Mouse (Mus musculus) CD4-positive, CD25-positive, alpha-beta regulatory T cell, adult 4 months (primary cell): ENCODE results near the gene Slc9a1. TPM values are rescaled to one million over a fixed set of nuclear protein-coding genes. Genes with fewer than 3 reads are reported as not detected.

Source experiments
- ATAC-seq: one replicate; pipeline ENCODE4 v1.8.0; 2017
- polyA plus RNA-seq, 2 experiments: library from polyadenylated mRNA; unstranded; fragments of 100-300 nt; shearing (Covaris generic); gene quantifications; one replicate each; pipeline ENCODE4 v1.2.1; 2017

Slc9a1 gene
- polyA plus RNA-seq, 2 experiments from 2014 or later, result 9.9 to 19.4 TPM

DNA sequence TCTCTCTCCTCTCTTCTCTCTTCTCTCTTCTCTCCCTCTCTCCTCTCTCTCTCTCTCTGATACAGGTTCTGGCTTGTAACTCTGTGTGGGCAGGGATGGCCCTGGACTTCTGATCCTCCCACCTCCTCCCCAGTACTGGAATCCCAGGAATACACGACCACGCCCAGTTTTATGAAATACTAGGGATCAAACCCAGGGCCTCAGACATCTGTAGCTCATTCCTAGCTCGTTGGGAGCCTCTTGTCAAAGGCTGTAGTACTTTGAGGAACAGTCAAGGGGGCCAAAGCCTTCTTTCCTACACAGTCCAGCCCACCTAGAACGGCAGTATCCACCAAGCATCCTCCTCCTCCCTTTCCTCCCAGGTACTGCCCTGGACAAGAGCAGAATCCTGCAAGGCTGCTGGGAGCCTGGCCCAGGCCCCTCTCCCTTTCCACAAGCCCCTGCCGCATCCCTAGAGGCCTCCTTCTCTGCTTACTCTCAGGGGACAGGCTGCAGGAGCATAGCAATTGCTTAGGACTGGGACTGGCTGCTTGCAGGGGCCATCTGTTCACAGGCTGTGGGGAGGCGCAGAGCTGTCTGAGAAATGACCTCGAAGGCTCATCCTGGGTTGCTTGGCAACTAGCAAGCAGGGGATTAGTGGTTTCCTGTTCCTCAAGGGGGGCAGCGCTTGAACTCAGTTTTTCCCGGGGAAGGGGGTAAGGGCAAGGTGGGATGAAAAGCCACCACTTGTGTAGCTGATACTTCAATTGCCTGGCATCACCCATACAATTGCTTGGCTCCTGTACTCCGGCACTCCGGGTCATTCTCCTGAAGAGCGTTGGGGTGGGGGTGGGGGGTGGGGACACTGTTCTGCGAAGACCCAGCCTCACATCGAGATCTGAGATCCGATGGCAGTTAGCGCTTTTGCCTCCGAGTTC is 70.2 kb downstream of the Slc9a1 start:
- no peak for ATAC-seq

DNA sequence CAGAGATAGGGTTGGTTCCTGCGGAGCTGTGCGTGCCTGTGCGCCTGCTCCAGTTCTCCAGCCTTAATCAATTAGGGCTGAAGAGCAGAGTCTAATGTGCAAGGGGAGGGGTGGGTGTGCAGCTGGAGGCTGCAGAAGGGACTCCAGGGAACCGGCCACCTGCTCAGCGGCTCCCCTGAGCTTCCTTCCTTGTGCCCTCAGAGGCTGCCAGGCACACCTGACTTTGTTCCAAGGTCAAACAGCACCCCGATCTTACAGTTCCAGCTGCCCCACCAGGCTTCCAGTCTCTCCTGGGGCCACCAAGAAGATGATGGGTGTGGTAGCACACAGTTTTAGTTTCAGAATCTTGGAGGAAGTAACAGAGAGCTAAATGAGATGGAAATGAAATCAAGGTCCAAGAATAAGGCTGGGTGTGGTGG is 70.9 kb downstream of the Slc9a1 start:
- no peak for ATAC-seq

DNA sequence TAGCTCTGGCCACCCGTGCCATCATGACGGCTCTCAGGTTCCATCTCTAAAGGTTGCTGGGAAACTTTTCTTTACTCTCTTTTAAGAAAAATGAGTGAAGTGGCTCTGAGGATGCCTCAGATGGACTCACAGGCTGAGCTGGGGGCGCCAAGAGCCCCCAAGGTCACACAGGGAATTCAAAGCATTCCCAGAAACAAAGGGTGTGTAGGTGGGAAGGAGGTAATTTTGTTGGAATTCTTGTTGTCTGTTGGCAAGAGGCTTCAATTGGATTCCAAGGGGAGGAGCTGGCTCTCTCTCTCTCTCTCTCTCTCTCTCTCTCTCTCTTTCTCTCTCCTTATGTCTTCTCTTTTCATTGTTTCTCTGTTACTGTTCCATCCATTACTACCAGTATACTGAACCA is 72.7 kb downstream of the Slc9a1 start:
- ATAC-seq, result no peak

DNA sequence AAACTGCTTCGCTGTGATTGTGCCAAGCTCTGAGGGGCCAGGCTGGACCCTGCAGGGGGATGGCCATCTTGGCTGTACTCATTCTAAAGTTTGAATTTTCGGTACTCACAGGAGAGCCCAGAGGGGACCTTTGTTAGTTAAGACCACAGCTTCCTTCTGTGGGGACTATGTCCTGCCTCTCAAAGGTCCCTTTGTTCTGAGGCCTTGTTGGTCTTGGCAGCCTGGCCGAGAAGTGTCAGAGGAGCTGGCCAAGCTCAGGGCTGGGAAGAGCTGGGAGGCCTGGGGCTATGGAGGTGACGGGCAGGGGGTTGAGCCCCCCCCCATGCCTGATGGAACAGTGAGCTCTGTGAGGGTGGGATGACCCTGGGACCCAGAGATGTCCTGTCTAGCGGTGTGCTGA is 73.6 kb downstream of the Slc9a1 start:
- no peak for ATAC-seq

DNA sequence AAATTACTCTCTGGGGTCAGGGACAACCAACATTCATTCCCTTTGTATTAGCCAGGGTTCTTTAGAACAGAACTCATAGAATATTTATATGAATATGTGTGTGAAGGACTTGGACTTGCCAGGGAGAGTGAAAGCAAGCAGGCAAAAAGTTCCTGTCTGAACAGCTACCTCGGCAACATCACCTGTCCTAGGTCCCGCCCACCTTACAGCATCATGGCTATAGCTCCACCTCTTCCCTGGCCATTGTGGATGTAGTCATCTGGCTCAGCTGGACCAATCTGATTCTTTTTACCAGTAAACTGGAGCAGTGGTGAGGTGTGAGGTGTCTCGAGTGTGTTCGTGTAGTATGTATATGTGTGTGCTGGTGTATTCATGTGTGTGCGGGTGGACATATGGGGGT is 76.2 kb downstream of the Slc9a1 start:
- ATAC-seq, result no peak

DNA sequence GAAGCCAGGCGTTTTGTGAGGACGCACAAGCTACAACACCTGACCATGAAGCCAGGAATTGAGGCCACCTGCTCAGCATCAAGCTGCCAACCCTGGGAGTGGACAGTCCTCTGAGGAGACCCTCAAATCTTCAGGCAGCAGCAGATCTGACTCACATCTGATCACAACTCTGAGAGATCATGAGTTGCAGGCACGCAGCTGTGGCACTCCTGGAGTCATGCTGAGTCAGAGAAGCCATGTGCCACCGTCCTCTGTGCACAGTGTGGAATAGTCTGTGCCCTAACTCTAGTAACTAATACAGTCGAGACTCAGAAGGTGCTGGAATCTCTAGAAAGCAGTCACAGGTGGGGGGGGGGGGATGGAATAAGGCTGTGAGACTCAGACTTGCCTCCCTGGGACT is 77.9 kb downstream of the Slc9a1 start:
- ATAC-seq, result no peak

DNA sequence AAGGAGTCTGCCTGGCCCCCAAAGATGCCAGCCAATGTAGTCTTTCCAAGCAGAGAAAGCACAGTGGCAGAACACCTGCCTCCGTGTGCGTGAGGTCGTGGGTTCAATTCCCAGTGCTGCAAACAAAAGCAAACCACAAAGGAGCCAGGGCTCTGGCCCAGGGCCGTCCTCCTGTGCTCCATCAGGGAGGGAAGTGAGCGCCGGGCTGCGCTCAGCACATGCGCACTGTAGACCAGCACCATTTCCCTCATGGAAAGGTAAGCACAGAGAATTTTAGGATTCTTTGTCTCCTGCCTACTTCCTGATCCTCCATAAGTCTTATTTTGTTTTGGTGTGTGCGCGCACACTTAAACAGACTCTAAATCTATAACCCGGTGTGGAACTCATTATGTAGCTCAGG is 78.5 kb downstream of the Slc9a1 start:
- ATAC-seq, result no peak

DNA sequence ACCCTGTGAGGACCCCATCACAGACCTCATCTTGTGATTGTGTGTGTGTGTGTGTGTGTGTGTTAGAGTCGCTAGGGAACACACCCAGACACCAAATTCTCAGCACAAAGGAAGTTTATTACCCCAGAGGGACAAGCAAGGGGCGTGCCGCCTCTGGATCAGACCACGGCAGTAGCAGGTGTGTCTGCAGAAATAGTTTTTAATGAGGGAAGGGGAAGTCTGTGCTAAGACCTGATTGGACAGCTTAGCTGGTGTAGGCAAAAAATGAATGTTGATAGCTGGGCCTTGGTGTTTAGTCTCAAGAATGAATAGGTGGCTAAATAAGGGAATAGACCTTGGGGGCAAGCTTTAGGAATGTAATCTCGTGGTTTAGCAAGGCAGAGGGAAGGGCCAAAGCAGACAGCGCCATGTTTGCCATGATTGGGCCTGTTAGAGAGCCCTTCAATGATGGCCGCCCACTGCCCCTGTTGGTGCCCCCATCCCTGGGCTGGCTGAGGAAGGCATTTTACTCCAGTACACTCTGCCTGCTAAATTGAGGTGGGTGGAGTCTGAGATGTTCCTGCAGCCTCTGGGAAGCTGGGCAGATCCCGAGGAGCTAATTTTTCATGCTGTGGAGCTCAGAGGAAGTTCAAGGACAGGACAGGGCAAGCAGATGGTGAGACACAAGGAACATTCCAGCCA is 79.3 kb downstream of the Slc9a1 start:
- no peak for ATAC-seq

DNA sequence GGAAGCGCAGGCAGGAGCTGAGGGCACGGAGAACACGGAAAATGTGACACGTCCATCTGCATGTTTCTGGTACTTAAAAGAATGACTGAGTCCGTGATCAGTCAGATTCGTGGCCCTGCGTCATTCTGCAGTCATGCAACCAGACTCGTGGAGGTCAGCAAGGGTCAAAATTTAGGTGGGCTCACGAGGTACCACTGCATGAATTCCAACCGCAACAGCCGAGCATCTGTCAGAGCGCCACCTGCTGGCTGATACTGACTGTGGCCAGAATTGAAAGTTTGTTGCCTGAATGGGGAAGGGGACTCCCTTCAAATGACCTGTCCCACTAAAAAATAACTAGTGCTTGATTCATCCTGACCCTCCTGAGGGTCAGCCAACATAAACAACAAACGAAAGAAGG is 80.2 kb downstream of the Slc9a1 start:
- ATAC-seq, result no peak

DNA sequence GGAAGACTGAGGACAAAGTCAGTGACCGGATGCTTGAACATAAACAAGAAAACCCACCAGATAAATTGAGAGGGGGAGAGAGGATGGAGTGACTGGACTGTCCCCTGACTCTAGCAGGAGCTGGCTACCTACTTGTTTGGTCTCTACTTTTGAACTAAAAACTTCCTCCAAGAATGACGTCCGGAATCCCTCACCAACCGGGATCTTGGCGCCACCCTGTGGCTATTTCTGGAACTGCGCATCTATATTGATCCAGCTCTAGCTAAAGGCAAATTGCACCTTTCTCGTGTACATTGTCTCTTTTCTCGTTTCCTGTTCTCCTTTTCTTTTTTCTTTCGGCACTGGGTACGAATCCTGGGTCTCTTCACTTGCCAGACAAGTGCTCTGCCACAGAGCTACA is 82.0 kb downstream of the Slc9a1 start:
- no peak for ATAC-seq

DNA sequence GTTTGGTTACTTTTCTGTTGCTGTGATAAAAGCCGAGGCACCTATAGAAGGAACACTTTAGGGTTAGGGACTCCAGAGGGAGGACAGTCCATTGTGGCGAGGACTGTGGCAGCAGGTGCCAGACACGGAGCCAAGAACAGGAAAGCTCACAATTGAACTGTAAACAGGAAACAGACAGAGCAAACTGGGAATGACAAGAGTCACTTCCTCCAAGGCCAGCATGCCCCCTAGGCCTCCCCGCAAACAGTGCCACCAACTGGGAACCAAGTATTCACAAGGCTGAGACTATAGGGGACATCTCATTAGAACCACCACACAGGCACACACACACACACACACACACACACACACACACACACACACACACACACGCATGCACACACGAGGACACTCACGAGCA is 82.9 kb downstream of the Slc9a1 start:
- ATAC-seq, result no peak

DNA sequence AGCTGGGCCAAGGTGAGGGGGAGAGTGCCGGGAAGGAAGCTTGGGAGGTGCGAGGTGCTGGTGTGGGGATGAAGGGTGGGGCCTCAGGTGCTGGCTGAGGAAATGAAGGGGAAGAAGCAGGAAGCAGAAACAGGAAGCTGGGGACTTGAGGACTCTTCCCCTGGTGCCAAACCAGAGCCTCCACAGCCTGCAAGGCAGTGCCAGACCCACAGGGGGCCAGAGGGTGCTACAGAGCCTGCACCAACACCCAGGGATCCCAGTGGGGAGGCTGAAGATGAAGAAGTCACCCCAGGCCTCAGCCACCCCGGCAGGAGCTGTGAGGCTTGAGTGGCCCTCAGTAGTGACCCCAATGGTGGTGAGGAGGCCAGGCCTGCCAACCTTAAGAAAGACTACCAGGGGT is 88.5 kb downstream of the Slc9a1 start:
- ATAC-seq, result no peak

DNA sequence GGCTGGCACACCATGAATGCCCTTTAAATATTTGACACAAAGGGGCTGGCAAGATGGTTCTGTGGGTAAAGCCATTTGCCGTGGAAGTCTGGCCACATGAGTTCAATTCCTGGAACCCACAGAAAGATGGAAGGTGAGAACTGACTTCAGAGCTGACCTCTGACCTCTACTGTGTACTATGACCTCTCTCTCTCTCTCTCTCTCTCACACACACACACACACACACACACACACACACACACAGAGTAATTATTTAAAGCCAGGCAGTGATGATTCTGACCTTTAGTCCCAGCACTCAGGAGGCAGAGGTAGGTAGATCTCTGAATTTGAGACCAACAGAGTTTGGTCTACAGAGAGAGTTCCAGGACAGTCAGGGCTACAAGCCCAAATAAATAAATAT is 90.5 kb downstream of the Slc9a1 start:
- ATAC-seq, result no peak

DNA sequence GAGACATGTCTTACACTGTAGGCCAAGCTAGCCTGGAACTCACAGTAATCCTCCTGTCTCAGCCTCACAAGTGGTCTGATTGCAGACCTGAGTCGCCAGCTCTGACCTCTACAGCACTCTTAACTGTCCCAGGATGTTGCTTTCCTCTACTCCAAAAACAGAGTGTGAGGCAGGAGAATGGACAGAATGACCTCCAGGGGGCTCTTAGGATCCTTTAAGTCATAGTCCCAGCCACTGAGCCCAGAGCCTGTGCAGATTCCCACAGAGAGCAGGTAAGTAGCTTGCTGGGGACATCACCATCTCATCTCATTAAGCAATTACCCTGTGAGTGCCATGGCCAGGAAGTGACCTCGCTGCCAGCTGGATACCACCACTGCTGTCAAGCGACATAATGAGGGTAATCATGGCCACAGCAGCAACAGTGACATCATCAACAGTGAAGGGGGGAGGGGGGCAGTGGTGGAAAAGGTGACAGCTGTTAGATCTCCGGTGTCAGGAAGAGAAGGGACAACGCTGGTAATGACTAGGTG is 91.4 kb downstream of the Slc9a1 start:
- ATAC-seq, result no peak

DNA sequence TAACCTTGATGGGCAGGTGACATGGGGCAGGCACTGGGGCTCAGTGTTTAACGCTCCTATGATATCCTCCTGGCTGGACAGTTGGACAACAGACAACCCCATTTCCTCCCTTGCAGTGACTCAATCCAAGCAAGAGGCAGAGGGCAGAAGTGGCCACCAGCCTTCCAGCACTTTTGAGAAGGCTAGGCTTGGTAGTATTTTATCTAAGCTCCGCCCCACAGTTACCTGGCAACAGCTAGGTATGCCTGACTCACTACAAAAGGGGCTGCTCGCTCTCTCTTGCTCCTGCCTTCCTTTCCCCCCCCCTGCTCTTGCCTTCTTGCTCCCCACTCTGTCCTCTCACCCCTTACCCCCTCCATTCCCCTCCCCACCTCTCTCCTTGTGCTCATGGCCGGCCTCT is 91.9 kb downstream of the Slc9a1 start:
- ATAC-seq, result no peak

DNA sequence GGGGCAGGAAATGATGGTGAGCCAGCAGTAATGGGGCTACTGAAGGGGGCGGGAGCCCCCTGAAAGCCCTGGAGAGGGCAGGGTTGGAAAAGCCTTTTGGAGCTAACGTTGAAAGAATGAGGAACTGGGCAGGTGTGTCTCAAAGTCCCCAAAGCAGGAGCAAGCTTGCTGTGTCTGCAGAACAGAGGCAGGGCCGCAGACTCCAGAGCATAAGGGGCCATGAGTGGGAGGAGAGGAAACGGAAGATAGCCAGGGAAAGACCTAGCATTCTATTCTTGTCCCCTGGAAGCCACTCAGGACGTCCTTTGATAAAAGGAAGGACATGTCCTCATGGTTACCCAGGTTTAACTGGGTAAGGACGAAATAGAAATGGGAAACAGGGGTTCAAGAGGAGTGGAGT is 93.7 kb downstream of the Slc9a1 start:
- no peak for ATAC-seq

DNA sequence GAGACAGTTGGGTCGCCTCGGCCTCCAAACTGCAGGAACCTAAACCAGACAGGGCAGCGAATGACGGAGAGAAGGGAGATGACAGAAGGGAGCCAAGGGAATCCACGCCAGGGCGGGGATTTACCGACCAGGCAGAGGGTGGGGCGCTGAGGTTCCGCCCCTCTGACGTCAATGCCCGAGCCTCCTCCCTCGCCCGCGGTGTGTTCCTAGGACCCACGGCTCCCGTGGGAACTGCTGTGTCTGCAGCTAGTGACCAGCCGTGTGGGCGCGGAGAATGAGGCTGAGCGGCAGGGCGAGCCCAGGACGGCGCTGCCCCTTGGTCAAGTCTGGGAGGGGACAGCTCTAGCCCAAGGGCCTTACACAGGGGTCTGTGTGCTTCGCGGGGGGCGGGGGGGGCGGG is 98.6 kb downstream of the Slc9a1 start:
- peak; percentile 75 for ATAC-seq

DNA sequence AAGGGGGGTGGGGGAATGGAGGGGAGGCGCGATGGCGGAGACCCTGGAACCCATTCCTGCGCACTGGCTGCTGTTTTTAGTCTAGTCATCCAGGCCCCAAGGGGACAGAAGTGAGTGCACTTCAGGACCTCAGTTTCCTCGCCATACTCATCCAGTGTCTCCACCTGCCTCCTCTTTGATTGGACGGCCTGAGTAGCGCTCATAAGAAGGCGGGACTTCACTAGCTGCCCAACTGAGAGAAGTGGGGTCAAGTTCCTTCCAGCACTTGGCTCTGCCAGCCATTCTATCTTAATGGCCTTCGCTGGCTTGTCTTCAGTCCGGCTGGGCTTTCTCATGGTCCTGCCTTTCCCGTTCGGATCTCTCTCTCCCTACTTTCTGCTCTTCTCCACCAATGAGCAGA is 99.6 kb downstream of the Slc9a1 start:
- no peak for ATAC-seq

DNA sequence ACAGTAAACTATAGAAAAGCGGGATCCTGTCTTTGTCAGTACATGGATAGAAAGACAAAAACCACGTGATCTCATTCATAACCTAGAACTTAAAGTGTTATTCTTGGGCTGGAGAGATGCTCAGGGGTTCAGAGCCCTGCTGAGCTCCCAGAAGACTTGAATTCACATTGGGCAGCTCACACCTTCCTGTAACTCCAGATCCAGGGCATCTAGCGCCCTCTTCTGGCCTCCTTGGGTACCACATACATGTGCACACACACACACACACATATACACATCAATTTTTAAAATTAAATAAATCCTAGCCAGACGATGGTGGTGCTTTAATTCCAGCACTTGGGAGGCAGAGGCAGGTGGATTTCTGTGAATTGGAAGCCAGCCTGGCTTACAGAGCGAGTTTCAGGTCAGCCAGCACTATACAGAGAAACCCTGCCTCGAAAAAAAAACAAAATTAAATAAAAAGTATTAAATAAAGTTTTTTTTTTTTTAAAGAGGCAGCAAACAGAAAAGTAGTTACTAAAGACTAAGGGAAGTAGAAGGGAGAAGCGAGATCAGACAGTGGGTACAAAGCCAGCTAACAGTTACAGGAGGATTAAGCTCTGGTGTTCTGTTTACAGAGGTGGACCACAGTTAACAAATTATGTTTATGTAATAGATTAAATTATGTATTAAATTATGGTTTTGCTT is 101.8 kb downstream of the Slc9a1 start:
- no peak for ATAC-seq
